ENCODE assay signal across 15 mouse cellular contexts in genomic region chr3:129554436-129554835, GRCm38 (mm10). TPM values are rescaled to one million over a fixed set of nuclear protein-coding genes. Genes with fewer than 3 reads are reported as not detected.
DNase-seq lines count a peak whose midpoint lies in the region; ATAC-seq and TF ChIP-seq lines count a peak whose summit lies in the region.
"Had no signal": no experiment of that assay in that cellular context is flagged by ENCODE, and none has a peak within 500 bp of the region (broad histone marks: within the 10 kb centered on the region; RNA-seq: fewer than 3 reads in every experiment).

No protein-coding gene starts in this region.

- DNase-seq in lung, postnatal 0 days (ENCODE audit: low spot score): no peak
- DNase-seq in intestine, embryonic 14.5 days (ENCODE audit: low spot score): no peak
- no peak for DNase-seq in liver, postnatal 0 days
- no peak for DNase-seq in cerebellum, adult 9-10 months
- no peak for DNase-seq in lung, adult 18-20 months
- DNase-seq: adrenal gland, adult 2 months; gastrocnemius, adult 2 months; retina, postnatal 1 day had no signal

- H3K27me3 ChIP-seq in lung, embryonic 16.5 days (ENCODE audit: control insufficient read depth, insufficient read depth, low read depth, low read length): no peaks in the 10 kb centered on the region
- no peaks in the 10 kb centered on the region for H3K27me3 ChIP-seq in lung, postnatal 0 days (replicated peaks; ENCODE audit: insufficient read depth, low read length)
- no peaks in the 10 kb centered on the region for H3K27me3 ChIP-seq in intestine, embryonic 14.5 days (replicated peaks; ENCODE audit: control insufficient read depth, insufficient read depth, low read length)
- H3K27me3 ChIP-seq in kidney, embryonic 16.5 days (ENCODE audit: insufficient read depth, low read length): no peaks in the 10 kb centered on the region
- no peaks in the 10 kb centered on the region for H3K27me3 ChIP-seq in liver, postnatal 0 days (ENCODE audit: insufficient read depth, low read length)
- H3K27me3 ChIP-seq in forebrain, embryonic 16.5 days (replicated peaks; ENCODE audit: control insufficient read depth, insufficient read depth, low read length): no peaks in the 10 kb centered on the region
- H3K27me3 ChIP-seq: heart, embryonic 13.5 days; hindbrain, embryonic 12.5 days; limb, embryonic 13.5 days; Patski had no signal

- H3K9me3 ChIP-seq in lung, embryonic 16.5 days (ENCODE audit: control insufficient read depth, low read length): no peaks in the 10 kb centered on the region
- no peaks in the 10 kb centered on the region for H3K9me3 ChIP-seq in lung, postnatal 0 days (ENCODE audit: low read length)
- no peaks in the 10 kb centered on the region for H3K9me3 ChIP-seq in intestine, embryonic 14.5 days (ENCODE audit: control insufficient read depth, low read length)
- H3K9me3 ChIP-seq in kidney, embryonic 16.5 days (ENCODE audit: low read length): no peaks in the 10 kb centered on the region
- H3K9me3 ChIP-seq in liver, postnatal 0 days (ENCODE audit: low read length): no peaks in the 10 kb centered on the region
- no peaks in the 10 kb centered on the region for H3K9me3 ChIP-seq in forebrain, embryonic 16.5 days (ENCODE audit: control insufficient read depth, low read length)
- H3K9me3 ChIP-seq: heart, embryonic 13.5 days; hindbrain, embryonic 12.5 days; limb, embryonic 13.5 days had no signal

- peaks cover 7% of the 10 kb centered on the region for H3K4me1 ChIP-seq in lung, embryonic 16.5 days (replicated peaks; ENCODE audit: control insufficient read depth, insufficient read depth, low read length)
- H3K4me1 ChIP-seq in lung, postnatal 0 days (ENCODE audit: insufficient read depth, low read depth, low read length): 0 out of 2 replicates have a peak, but pooled peaks cover 3% of the 10 kb centered on the region
- H3K4me1 ChIP-seq in intestine, embryonic 14.5 days (replicated peaks; ENCODE audit: control insufficient read depth, insufficient read depth, low read length): peaks cover 27% of the 10 kb centered on the region
- peaks cover 50% of the 10 kb centered on the region for H3K4me1 ChIP-seq in kidney, embryonic 16.5 days (ENCODE audit: insufficient read depth, low read length)
- peaks cover 33% of the 10 kb centered on the region for H3K4me1 ChIP-seq in liver, postnatal 0 days (ENCODE audit: insufficient read depth)
- H3K4me1 ChIP-seq in forebrain, embryonic 16.5 days (replicated peaks; ENCODE audit: control insufficient read depth, insufficient read depth, low read length): no peaks in the 10 kb centered on the region
- H3K4me1 ChIP-seq: hindbrain, embryonic 12.5 days had no signal

- TF ChIP-seq EP300 in lung, postnatal 0 days (IDR thresholded peaks at IDR 0.05): no peak
- no peak for TF ChIP-seq EP300 in liver, postnatal 0 days (IDR thresholded peaks at IDR 0.05; ENCODE audit: low read depth)

- TF ChIP-seq CTCF in lung, postnatal 0 days (IDR thresholded peaks at IDR 0.05): no peak
- TF ChIP-seq CTCF in liver, postnatal 0 days (IDR thresholded peaks at IDR 0.05; ENCODE audit: low read depth): no peak

- no peak overlapping the region for H3K4me2 ChIP-seq in lung, embryonic 16.5 days (ENCODE audit: low read depth, low read length)
- no peak overlapping the region for H3K4me2 ChIP-seq in lung, postnatal 0 days (replicated peaks; ENCODE audit: low read depth, low read length)
- no peak overlapping the region for H3K4me2 ChIP-seq in intestine, embryonic 14.5 days (ENCODE audit: low read length)
- H3K4me2 ChIP-seq in kidney, embryonic 16.5 days (replicated peaks; ENCODE audit: low read depth, low read length): no peak overlapping the region
- H3K4me2 ChIP-seq in liver, postnatal 0 days (ENCODE audit: low read depth, low read length): no peak overlapping the region
- H3K4me2 ChIP-seq in forebrain, embryonic 16.5 days (ENCODE audit: low read length): no peak overlapping the region
- H3K4me2 ChIP-seq: heart, embryonic 13.5 days; hindbrain, embryonic 12.5 days; limb, embryonic 13.5 days had no signal

- no peak overlapping the region for H3K4me3 ChIP-seq in lung, embryonic 16.5 days (ENCODE audit: low read length)
- no peak overlapping the region for H3K4me3 ChIP-seq in lung, postnatal 0 days (ENCODE audit: low read depth, low read length)
- H3K4me3 ChIP-seq in intestine, embryonic 14.5 days (ENCODE audit: low read depth, low read length): no peak overlapping the region
- no peak overlapping the region for H3K4me3 ChIP-seq in kidney, embryonic 16.5 days (ENCODE audit: low read length)
- no peak overlapping the region for H3K4me3 ChIP-seq in liver, postnatal 0 days (ENCODE audit: low read depth, low read length)
- no peak overlapping the region for H3K4me3 ChIP-seq in forebrain, embryonic 16.5 days (replicated peaks; ENCODE audit: low read length)
- H3K4me3 ChIP-seq: gastrocnemius, adult 2 months; heart, embryonic 13.5 days; hindbrain, embryonic 12.5 days; limb, embryonic 13.5 days had no signal

- H3K27ac ChIP-seq in lung, embryonic 16.5 days (ENCODE audit: low read length): no peak overlapping the region
- H3K27ac ChIP-seq in lung, postnatal 0 days (ENCODE audit: low read length): no peak overlapping the region
- peak overlapping the region; percentile 70 for H3K27ac ChIP-seq in intestine, embryonic 14.5 days (ENCODE audit: low read depth)
- peak overlapping the region; percentile 81 for H3K27ac ChIP-seq in kidney, embryonic 16.5 days (ENCODE audit: low read length)
- peak overlapping the region; percentile 73 for H3K27ac ChIP-seq in liver, postnatal 0 days (ENCODE audit: low read depth)
- no peak overlapping the region for H3K27ac ChIP-seq in forebrain, embryonic 16.5 days (ENCODE audit: low read length)
- H3K27ac ChIP-seq: gastrocnemius, adult 2 months; heart, embryonic 13.5 days; hindbrain, embryonic 12.5 days; limb, embryonic 13.5 days had no signal

- H3K36me3 ChIP-seq in lung, embryonic 16.5 days (ENCODE audit: control insufficient read depth, insufficient read depth, low read length): no peaks in the 10 kb centered on the region
- H3K36me3 ChIP-seq in lung, postnatal 0 days (ENCODE audit: insufficient read depth, low read length): no peaks in the 10 kb centered on the region
- H3K36me3 ChIP-seq in intestine, embryonic 14.5 days (ENCODE audit: control insufficient read depth, insufficient read depth, low read length): 0 out of 2 replicates have a peak, but pooled peaks cover 5% of the 10 kb centered on the region
- no peaks in the 10 kb centered on the region for H3K36me3 ChIP-seq in kidney, embryonic 16.5 days (ENCODE audit: insufficient read depth, low read length)
- 0 out of 2 replicates have a peak, but pooled peaks cover 3% of the 10 kb centered on the region for H3K36me3 ChIP-seq in liver, postnatal 0 days (replicated peaks; ENCODE audit: insufficient read depth, low read length)
- H3K36me3 ChIP-seq in forebrain, embryonic 16.5 days (ENCODE audit: control insufficient read depth, insufficient read depth): no peaks in the 10 kb centered on the region
- H3K36me3 ChIP-seq: heart, embryonic 13.5 days; limb, embryonic 13.5 days had no signal

- peak; percentile 25; the same call in 1 of the 2 replicates for ATAC-seq in lung, embryonic 16.5 days (ENCODE audit: low read depth)
- no peak for ATAC-seq in lung, postnatal 0 days
- peak; percentile 91 for ATAC-seq in intestine, embryonic 14.5 days (replicated peaks; ENCODE audit: low FRiP score, low TSS enrichment, low read depth)
- peak; percentile 95 for ATAC-seq in kidney, embryonic 16.5 days (ENCODE audit: low FRiP score, low TSS enrichment)
- peak; percentile 64 for ATAC-seq in liver, postnatal 0 days
- no peak for ATAC-seq in forebrain, embryonic 16.5 days
- ATAC-seq: Patski had no signal

- H3K9ac ChIP-seq in lung, embryonic 16.5 days (ENCODE audit: low read length): no peak overlapping the region
- no peak overlapping the region for H3K9ac ChIP-seq in lung, postnatal 0 days (replicated peaks; ENCODE audit: low read depth)
- no peak overlapping the region for H3K9ac ChIP-seq in intestine, embryonic 14.5 days (ENCODE audit: low read length)
- H3K9ac ChIP-seq in kidney, embryonic 16.5 days (replicated peaks; ENCODE audit: low read length): no peak overlapping the region
- no peak overlapping the region for H3K9ac ChIP-seq in liver, postnatal 0 days (replicated peaks)
- no peak overlapping the region for H3K9ac ChIP-seq in forebrain, embryonic 16.5 days (replicated peaks; ENCODE audit: low read depth, low read length)
- H3K9ac ChIP-seq: heart, embryonic 13.5 days; hindbrain, embryonic 12.5 days; limb, embryonic 13.5 days had no signal

- WGBS in lung, embryonic 16.5 days: 62% methylated on average over 4 of the region's 4 CpGs
- WGBS in lung, postnatal 0 days: 70% methylated on average over 4 of the region's 4 CpGs
- 65% methylated on average over 4 of the region's 4 CpGs for WGBS in intestine, embryonic 14.5 days
- 67% methylated on average over 4 of the region's 4 CpGs for WGBS in kidney, embryonic 16.5 days
- 66% methylated on average over 4 of the region's 4 CpGs for WGBS in liver, postnatal 0 days (ENCODE audit: insufficient replicate concordance)
- 86% methylated on average over 4 of the region's 4 CpGs for WGBS in forebrain, embryonic 16.5 days

RNA-seq across cellular contexts. Expression of gene Elovl6, which starts 22.3 kb away (rescaled TPM):
- polyA plus RNA-seq in lung, embryonic 16.5 days (2015; fragmentation: Nextera tagmentation; extraction: Ambion mirVana): 8.1 and 12.3 TPM in 2 replicates
- polyA plus RNA-seq in lung, postnatal 0 days (2015; fragmentation: Nextera tagmentation; extraction: Ambion mirVana): 3.7 and 4.1 TPM in 2 replicates
- polyA plus RNA-seq in intestine, embryonic 14.5 days (2014; fragmentation: Nextera tagmentation; extraction: Ambion mirVana): 53.4 and 54.3 TPM in 2 replicates
- polyA plus RNA-seq in kidney, embryonic 16.5 days (2015; fragmentation: Nextera tagmentation; extraction: Ambion mirVana): 40.5 and 54.9 TPM in 2 replicates
- 6.6 and 8.0 TPM in 2 replicates for polyA plus RNA-seq in liver, postnatal 0 days (2015; fragmentation: Nextera tagmentation; extraction: Ambion mirVana)
- 43.5 and 44.7 TPM in 2 replicates for polyA plus RNA-seq in forebrain, embryonic 16.5 days (2015; fragmentation: Nextera tagmentation; extraction: Ambion mirVana)

Comparison
In these comparisons a context has a peak if more than half of its experiments do, and no peak if none do; other contexts are left out.
1. ATAC-seq: peak in lung, embryonic 16.5 days (single experiment), intestine, embryonic 14.5 days (single experiment), kidney, embryonic 16.5 days (single experiment) and liver, postnatal 0 days (single experiment); none in lung, postnatal 0 days (single experiment) and forebrain, embryonic 16.5 days (single experiment).
2. H3K27ac ChIP-seq: peak in intestine, embryonic 14.5 days (single experiment), kidney, embryonic 16.5 days (single experiment) and liver, postnatal 0 days (single experiment); none in lung, embryonic 16.5 days (single experiment), lung, postnatal 0 days (single experiment) and forebrain, embryonic 16.5 days (single experiment).